Mouse (Mus musculus): ENCODE measurements at regions not wholly inside any gene's neighbourhood (a gene's known extent, or its start where the extent isn't known, plus 50 kb on each side); places are given as distances from the start of the nearest gene placed in this dataset.

GRCm38 (mm10) chr3:120854322-120854721, 317.2 kb downstream of the Rwdd3 start:
- no peaks in the 10 kb centered on the region for H3K4me1 ChIP-seq (ENCODE audit: control insufficient read depth, insufficient read depth, low read length)
- TF ChIP-seq CTCF (IDR thresholded peaks at IDR 0.05; ENCODE audit: control insufficient read depth, insufficient read depth, low read length) (no peak), POLR2A (IDR thresholded peaks at IDR 0.05; ENCODE audit: borderline replicate concordance, control insufficient read depth, low read depth, low read length) (no peak)
- no peak overlapping the region for H3K4me3 ChIP-seq (replicated peaks; ENCODE audit: control insufficient read depth, low read depth, low read length)
- 73% methylated on average over 3 of the region's 3 CpGs for WGBS
- no peak overlapping the region for H3K27ac ChIP-seq (ENCODE audit: control insufficient read depth, insufficient read depth, low read depth, low read length, poor library complexity)

DNA sequence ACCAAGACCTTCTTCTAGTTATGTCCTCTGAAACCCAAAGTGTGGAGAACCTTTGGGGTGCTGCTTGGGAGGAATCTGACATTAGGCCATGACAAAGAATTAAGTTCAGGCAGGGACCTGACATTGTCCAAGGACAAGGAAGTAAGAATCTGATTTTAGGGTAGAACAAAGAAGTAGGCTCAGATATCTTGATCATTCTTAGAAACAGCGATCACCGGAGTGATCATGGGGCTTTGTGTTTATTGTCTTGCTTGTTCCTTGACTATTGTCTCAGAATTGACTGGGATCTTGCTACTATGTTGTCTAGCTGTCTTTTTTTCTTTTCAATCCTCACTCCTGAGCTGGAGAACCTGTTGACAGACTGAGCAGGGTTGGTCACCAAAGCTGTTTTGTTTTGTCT, 327.9 kb downstream of the Rwdd3 start:
- H3K4me1 ChIP-seq (ENCODE audit: control insufficient read depth, insufficient read depth, low read length) = no peaks in the 10 kb centered on the region
- 85% methylated on average over 2 of the region's 2 CpGs for WGBS
- TF ChIP-seq POLR2A (IDR thresholded peaks at IDR 0.05; ENCODE audit: borderline replicate concordance, control insufficient read depth, low read depth, low read length) (no peak), CTCF (IDR thresholded peaks at IDR 0.05; ENCODE audit: control insufficient read depth, insufficient read depth, low read length) (no peak)

DNA sequence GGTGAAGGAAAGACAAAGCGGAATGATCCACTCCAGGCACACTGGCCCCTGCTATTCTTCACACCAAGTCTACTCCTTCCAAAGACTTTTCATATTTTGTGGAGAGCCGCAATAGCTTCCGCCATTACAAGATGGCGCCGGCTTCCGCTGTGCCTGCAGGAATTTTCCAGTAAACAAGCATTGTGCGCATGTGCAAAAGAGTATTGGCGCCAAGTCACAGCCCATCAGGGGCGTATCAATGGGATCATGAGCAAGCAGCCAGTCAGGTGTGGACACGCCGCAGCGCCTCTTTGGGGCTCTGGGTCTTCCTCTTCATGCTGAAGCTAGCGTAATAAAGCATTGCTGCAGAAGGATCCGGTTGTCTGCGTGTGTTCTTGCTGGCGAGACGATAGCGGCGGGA, 348.0 kb downstream of the Rwdd3 start:
- H3K4me3 ChIP-seq (replicated peaks; ENCODE audit: control insufficient read depth, low read depth, low read length) = no peak overlapping the region
- no peaks in the 10 kb centered on the region for H3K4me1 ChIP-seq (ENCODE audit: control insufficient read depth, insufficient read depth, low read length)
- TF ChIP-seq CTCF (IDR thresholded peaks at IDR 0.05; ENCODE audit: control insufficient read depth, insufficient read depth, low read length) (no peak), POLR2A (IDR thresholded peaks at IDR 0.05; ENCODE audit: borderline replicate concordance, control insufficient read depth, low read depth, low read length) (no peak)
- 89% methylated on average over 19 of the region's 19 CpGs for WGBS
- H3K27ac ChIP-seq (ENCODE audit: control insufficient read depth, insufficient read depth, low read depth, low read length, poor library complexity) = no peak overlapping the region

More for the DNA sequence above, 327.9 kb downstream of the Rwdd3 start:
- H3K4me3 ChIP-seq (replicated peaks; ENCODE audit: control insufficient read depth, low read depth, low read length) = no peak overlapping the region
- H3K27ac ChIP-seq (ENCODE audit: control insufficient read depth, insufficient read depth, low read depth, low read length, poor library complexity) = no peak overlapping the region

GRCm38 (mm10) chr3:120811901-120812300, 359.6 kb downstream of the Rwdd3 start:
- Histone ChIP-seq H3K27ac (ENCODE audit: control insufficient read depth, insufficient read depth, low read depth, low read length, poor library complexity) (no peak overlapping the region), H3K4me3 (replicated peaks; ENCODE audit: control insufficient read depth, low read depth, low read length) (no peak overlapping the region), H3K4me1 (ENCODE audit: control insufficient read depth, insufficient read depth, low read length) (no peaks in the 10 kb centered on the region)
- 41% methylated on average over 2 of the region's 2 CpGs for WGBS
- no peak for TF ChIP-seq POLR2A (IDR thresholded peaks at IDR 0.05; ENCODE audit: borderline replicate concordance, control insufficient read depth, low read depth, low read length)
- no peak for TF ChIP-seq CTCF (IDR thresholded peaks at IDR 0.05; ENCODE audit: control insufficient read depth, insufficient read depth, low read length)

- WGBS = 73% methylated on average over 5 of the region's 5 CpGs
- TF ChIP-seq POLR2A (IDR thresholded peaks at IDR 0.05; ENCODE audit: borderline replicate concordance, control insufficient read depth, low read depth, low read length) = no peak
- Histone ChIP-seq H3K4me1 (ENCODE audit: control insufficient read depth, insufficient read depth, low read length) (no peaks in the 10 kb centered on the region), H3K4me3 (replicated peaks; ENCODE audit: control insufficient read depth, low read depth, low read length) (no peak overlapping the region), H3K27ac (ENCODE audit: control insufficient read depth, insufficient read depth, low read depth, low read length, poor library complexity) (no peak overlapping the region)
Measured at GRCm38 (mm10) chr3:120810527-120810926, 361.0 kb downstream of the Rwdd3 start.

DNA sequence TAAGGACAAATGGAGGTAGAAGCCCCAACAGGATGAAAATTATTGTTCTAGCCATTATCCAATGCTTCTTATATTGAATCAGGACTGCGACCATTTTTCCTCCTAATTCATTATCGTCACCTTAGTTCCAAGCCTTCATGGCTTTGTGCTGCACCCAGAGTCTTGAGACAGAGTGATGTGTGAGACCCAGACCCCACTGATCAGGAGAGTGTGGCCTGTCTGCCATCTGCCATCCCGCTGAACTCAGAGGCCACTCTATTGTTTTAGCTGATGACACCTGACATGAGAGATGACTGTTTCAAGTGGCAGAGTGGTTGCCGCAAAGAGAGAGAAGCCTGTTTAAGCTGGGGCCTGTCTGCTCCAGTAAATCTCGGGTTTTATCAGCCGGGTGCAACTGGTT, 361.4 kb downstream of the Rwdd3 start:
- Histone ChIP-seq H3K27ac (ENCODE audit: control insufficient read depth, insufficient read depth, low read depth, low read length, poor library complexity) (no peak overlapping the region), H3K4me3 (replicated peaks; ENCODE audit: control insufficient read depth, low read depth, low read length) (no peak overlapping the region), H3K4me1 (ENCODE audit: control insufficient read depth, insufficient read depth, low read length) (no peaks in the 10 kb centered on the region)
- WGBS = 65% methylated on average over 6 of the region's 6 CpGs
- no peak for TF ChIP-seq CTCF (IDR thresholded peaks at IDR 0.05; ENCODE audit: control insufficient read depth, insufficient read depth, low read length)
- no peak for TF ChIP-seq POLR2A (IDR thresholded peaks at IDR 0.05; ENCODE audit: borderline replicate concordance, control insufficient read depth, low read depth, low read length)

DNA sequence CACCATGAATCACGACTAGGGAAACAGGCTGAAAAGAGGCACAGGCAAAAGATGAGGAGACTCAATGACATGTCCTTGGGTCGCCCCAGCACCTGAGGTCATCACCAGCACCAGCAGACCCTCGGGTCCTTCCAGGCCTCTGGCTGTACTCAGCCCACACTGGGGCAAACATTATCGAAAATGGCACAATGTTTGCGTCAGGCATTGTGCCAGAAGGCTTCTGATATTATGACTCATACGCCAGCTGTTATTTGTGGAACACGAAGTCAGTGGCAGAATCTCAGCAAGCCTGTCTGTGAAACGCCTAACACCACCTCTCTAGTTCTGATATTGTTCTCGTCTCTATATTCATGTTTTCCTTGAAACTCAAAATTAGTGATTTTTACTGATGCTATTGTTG, 384.8 kb downstream of the Rwdd3 start:
- Histone ChIP-seq H3K4me1 (ENCODE audit: control insufficient read depth, insufficient read depth, low read length) (no peaks in the 10 kb centered on the region), H3K27ac (ENCODE audit: control insufficient read depth, insufficient read depth, low read depth, low read length, poor library complexity) (no peak overlapping the region), H3K4me3 (replicated peaks; ENCODE audit: control insufficient read depth, low read depth, low read length) (no peak overlapping the region)
- TF ChIP-seq POLR2A (IDR thresholded peaks at IDR 0.05; ENCODE audit: borderline replicate concordance, control insufficient read depth, low read depth, low read length) (no peak), CTCF (IDR thresholded peaks at IDR 0.05; ENCODE audit: control insufficient read depth, insufficient read depth, low read length) (no peak)
- 74% methylated on average over 9 of the region's 9 CpGs for WGBS

GRCm38 (mm10) chr3:120781486-120781885, 390.0 kb downstream of the Rwdd3 start:
- Histone ChIP-seq H3K27ac (ENCODE audit: control insufficient read depth, insufficient read depth, low read depth, low read length, poor library complexity) (no peak overlapping the region), H3K4me3 (replicated peaks; ENCODE audit: control insufficient read depth, low read depth, low read length) (no peak overlapping the region), H3K4me1 (ENCODE audit: control insufficient read depth, insufficient read depth, low read length) (no peaks in the 10 kb centered on the region)
- WGBS = 76% methylated on average over 6 of the region's 6 CpGs
- TF ChIP-seq CTCF (IDR thresholded peaks at IDR 0.05; ENCODE audit: control insufficient read depth, insufficient read depth, low read length) = no peak
- no peak for TF ChIP-seq POLR2A (IDR thresholded peaks at IDR 0.05; ENCODE audit: borderline replicate concordance, control insufficient read depth, low read depth, low read length)

- no peak overlapping the region for H3K27ac ChIP-seq (ENCODE audit: control insufficient read depth, insufficient read depth, low read depth, low read length, poor library complexity)
- TF ChIP-seq POLR2A (IDR thresholded peaks at IDR 0.05; ENCODE audit: borderline replicate concordance, control insufficient read depth, low read depth, low read length) = no peak
- no peak for TF ChIP-seq CTCF (IDR thresholded peaks at IDR 0.05; ENCODE audit: control insufficient read depth, insufficient read depth, low read length)
- no peak overlapping the region for H3K4me3 ChIP-seq (replicated peaks; ENCODE audit: control insufficient read depth, low read depth, low read length)
Measured at GRCm38 (mm10) chr3:120779091-120779490, 392.4 kb downstream of the Rwdd3 start.

More at GRCm38 (mm10) chr3:120779091-120779490, 392.4 kb downstream of the Rwdd3 start:
- no peaks in the 10 kb centered on the region for H3K4me1 ChIP-seq (ENCODE audit: control insufficient read depth, insufficient read depth, low read length)
